Mouse (Mus musculus): ENCODE measurements around the gene Trim40. TPM values are rescaled to one million over a fixed set of nuclear protein-coding genes. Genes with fewer than 3 reads are reported as not detected.

Trim40 gene
- polyA plus RNA-seq, 1 experiment, result 0.13 TPM

DNA sequence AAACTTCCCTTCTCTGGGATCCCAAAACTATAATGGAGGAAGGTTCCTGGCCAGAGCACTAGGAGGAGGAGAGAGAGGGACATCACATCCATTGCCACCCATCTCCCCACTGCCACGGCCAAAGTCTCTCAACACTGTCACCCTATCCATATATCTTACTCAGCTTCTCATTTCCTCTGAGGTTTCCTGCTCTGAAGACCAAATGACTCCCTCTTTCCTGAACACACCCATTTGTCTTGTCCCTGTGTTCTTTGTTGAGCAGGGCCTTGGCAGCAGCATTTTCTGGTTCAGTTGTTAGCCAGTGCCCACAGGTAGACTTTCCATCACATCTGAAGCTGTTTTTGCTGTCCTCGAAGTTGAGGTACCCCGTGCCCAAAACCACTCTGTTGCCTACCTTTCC lies 31.7 kb downstream of the Trim40 start:
- Histone ChIP-seq H3K36me3 (ENCODE audit: control insufficient read depth, insufficient read depth, low read length) (peaks cover 4% of the 10 kb centered on the region), H3K27me3 (replicated peaks; ENCODE audit: control insufficient read depth, insufficient read depth, low read length) (no peaks in the 10 kb centered on the region), H3K27ac (ENCODE audit: insufficient read depth, low read depth, low read length) (no peak overlapping the region), H3K4me3 (ENCODE audit: insufficient read depth, low read depth, low read length) (no peak overlapping the region), H3K4me1 (ENCODE audit: control insufficient read depth, insufficient read depth, low read length) (0 out of 2 replicates have a peak, but pooled peaks cover 4% of the 10 kb centered on the region)
- 90% methylated on average over 3 of the region's 3 CpGs for WGBS
- TF ChIP-seq CTCF (conservative IDR thresholded peaks at IDR 0.05; ENCODE audit: insufficient read depth, insufficient read length, low read depth, low read length) (no peak), POLR2A (IDR thresholded peaks at IDR 0.05; ENCODE audit: low read depth, low read length) (no peak)
- DNase-seq, result no peak

DNA sequence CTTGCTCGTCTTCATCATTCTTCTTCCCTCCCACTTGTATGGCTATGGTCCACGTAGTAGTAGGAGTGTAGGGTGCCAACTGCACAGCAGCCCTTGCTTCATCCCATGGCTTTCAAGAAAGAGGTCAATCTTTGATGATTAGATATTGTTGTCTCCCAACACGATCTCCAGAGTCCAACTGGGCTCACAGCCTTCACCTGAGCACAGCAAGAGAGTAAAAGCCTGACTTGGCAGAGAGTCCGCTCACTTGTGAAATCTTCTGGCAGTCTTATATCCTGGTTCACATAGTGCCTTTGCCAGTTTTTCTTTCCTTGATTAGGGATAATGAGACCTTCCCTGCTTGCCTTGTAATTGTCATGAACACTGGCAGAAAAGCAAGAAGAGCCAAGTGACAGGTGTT lies 33.7 kb downstream of the Trim40 start:
- WGBS, result 92% methylated on average over 4 of the region's 4 CpGs
- Histone ChIP-seq H3K36me3 (ENCODE audit: control insufficient read depth, insufficient read depth, low read length) (peaks cover 6% of the 10 kb centered on the region), H3K27me3 (replicated peaks; ENCODE audit: control insufficient read depth, insufficient read depth, low read length) (no peaks in the 10 kb centered on the region), H3K4me1 (ENCODE audit: control insufficient read depth, insufficient read depth, low read length) (0 out of 2 replicates have a peak, but pooled peaks cover 2% of the 10 kb centered on the region), H3K4me3 (ENCODE audit: insufficient read depth, low read depth, low read length) (no peak overlapping the region), H3K27ac (ENCODE audit: insufficient read depth, low read depth, low read length) (no peak overlapping the region)
- no peak for DNase-seq
- no peak for TF ChIP-seq CTCF (conservative IDR thresholded peaks at IDR 0.05; ENCODE audit: insufficient read depth, insufficient read length, low read depth, low read length)
- no peak for TF ChIP-seq POLR2A (IDR thresholded peaks at IDR 0.05; ENCODE audit: low read depth, low read length)

DNA sequence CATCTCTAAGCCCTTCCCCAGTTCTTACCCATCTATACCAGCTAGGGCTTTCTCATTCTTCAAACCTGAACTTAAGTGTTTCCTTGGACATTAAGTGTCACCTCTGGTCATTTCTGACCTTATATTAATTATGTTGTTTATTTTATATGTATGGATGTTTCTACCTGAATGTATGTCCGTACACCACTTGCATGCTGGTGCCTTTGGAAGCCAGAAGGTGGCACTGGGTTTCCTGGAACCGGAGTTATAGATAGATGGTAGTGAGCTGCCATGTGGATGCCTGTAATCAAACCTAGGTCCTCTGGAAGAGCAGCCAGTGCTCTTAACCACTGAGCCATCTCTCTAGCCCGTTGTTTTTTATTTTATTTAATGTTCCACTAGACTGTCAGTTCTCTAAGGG lies 34.4 kb downstream of the Trim40 start:
- peaks cover 6% of the 10 kb centered on the region for H3K36me3 ChIP-seq (ENCODE audit: control insufficient read depth, insufficient read depth, low read length)
- TF ChIP-seq CTCF (conservative IDR thresholded peaks at IDR 0.05; ENCODE audit: insufficient read depth, insufficient read length, low read depth, low read length), result no peak
- TF ChIP-seq POLR2A (IDR thresholded peaks at IDR 0.05; ENCODE audit: low read depth, low read length), result no peak
- no peaks in the 10 kb centered on the region for H3K4me1 ChIP-seq (ENCODE audit: control insufficient read depth, insufficient read depth, low read length)
- no peaks in the 10 kb centered on the region for H3K27me3 ChIP-seq (replicated peaks; ENCODE audit: control insufficient read depth, insufficient read depth, low read length)
- 95% methylated on average over 3 of the region's 3 CpGs for WGBS
- no peak overlapping the region for H3K27ac ChIP-seq (ENCODE audit: insufficient read depth, low read depth, low read length)
- DNase-seq, result no peak
- H3K4me3 ChIP-seq (ENCODE audit: insufficient read depth, low read depth, low read length), result no peak overlapping the region

DNA sequence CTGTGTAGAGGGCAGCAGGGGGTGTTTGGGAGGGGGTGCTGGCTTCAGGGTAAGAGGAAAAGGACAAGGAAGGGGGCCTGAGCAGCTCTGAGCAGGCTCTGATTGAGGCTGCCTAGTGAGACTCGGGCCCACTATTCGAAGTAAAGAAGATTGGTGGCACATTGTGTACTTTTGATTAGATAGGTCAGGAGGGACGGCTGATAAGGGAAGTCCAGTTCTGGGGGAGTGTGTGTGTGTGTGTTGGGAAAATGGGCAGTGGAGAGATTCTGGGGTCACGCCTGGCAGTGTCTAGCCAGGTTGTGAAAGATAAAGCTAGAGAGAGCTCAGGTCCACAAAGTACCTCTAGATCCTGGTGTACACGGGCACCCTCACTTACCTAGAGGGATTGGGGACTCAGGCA lies 38.3 kb downstream of the Trim40 start:
- Histone ChIP-seq H3K4me3 (ENCODE audit: insufficient read depth, low read depth, low read length) (no peak overlapping the region), H3K27ac (ENCODE audit: insufficient read depth, low read depth, low read length) (no peak overlapping the region), H3K36me3 (ENCODE audit: control insufficient read depth, insufficient read depth, low read length) (peaks cover 5% of the 10 kb centered on the region; the same call in 1 of the 2 replicates), H3K27me3 (replicated peaks; ENCODE audit: control insufficient read depth, insufficient read depth, low read length) (no peaks in the 10 kb centered on the region), H3K4me1 (ENCODE audit: control insufficient read depth, insufficient read depth, low read length) (no peaks in the 10 kb centered on the region)
- TF ChIP-seq POLR2A (IDR thresholded peaks at IDR 0.05; ENCODE audit: low read depth, low read length), result no peak
- no peak for TF ChIP-seq CTCF (conservative IDR thresholded peaks at IDR 0.05; ENCODE audit: insufficient read depth, insufficient read length, low read depth, low read length)
- no peak for DNase-seq
- 86% methylated on average over 5 of the region's 5 CpGs for WGBS

DNA sequence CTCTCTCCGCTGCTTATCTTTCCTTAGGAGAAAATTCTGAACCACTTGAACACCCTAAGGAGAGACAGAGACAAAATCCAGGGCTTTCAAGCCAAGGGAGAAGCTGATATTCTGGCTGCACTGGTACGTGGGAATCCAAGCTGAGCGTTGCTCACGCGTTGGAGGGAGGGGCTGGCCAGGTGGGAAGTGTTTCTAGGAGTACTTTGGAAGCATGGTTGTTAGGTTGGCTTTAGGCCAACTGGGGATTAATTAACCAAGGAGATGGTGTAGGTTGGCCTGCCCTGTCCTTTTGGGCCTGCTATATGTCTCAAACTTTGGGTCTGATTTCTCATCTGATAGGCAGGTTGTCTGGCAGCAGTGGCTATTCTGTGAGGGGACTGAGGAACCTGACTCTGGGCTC lies 38.7 kb downstream of the Trim40 start:
- TF ChIP-seq POLR2A (IDR thresholded peaks at IDR 0.05; ENCODE audit: low read depth, low read length) (no peak), CTCF (conservative IDR thresholded peaks at IDR 0.05; ENCODE audit: insufficient read depth, insufficient read length, low read depth, low read length) (no peak)
- Histone ChIP-seq H3K27ac (ENCODE audit: insufficient read depth, low read depth, low read length) (no peak overlapping the region), H3K4me3 (ENCODE audit: insufficient read depth, low read depth, low read length) (no peak overlapping the region), H3K4me1 (ENCODE audit: control insufficient read depth, insufficient read depth, low read length) (no peaks in the 10 kb centered on the region), H3K27me3 (replicated peaks; ENCODE audit: control insufficient read depth, insufficient read depth, low read length) (no peaks in the 10 kb centered on the region), H3K36me3 (ENCODE audit: control insufficient read depth, insufficient read depth, low read length) (peaks cover 4% of the 10 kb centered on the region; the same call in 1 of the 2 replicates)
- WGBS, result 64% methylated on average over 5 of the region's 5 CpGs
- DNase-seq, result no peak

DNA sequence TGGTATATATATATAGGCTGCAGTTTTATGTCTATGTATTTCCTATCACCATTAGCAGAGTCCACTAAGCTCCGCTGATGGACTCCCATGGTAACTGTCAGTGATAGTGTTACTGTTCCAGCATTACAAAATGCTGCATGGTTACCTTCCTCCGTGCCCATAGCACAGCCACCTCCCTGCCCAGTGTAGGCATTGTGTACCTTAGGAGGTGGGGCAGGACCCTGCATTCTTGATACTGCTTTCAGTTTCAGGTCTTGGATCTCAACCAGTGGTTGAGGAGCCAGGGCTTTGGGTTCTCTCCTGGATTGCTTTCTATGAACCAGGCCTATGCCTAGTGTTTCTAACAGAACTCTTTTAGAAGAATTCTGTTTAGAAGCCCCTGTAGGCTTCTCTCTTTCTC lies 39.9 kb downstream of the Trim40 start:
- peaks cover 3% of the 10 kb centered on the region; the same call in 1 of the 2 replicates for H3K36me3 ChIP-seq (ENCODE audit: control insufficient read depth, insufficient read depth, low read length)
- no peak for TF ChIP-seq CTCF (conservative IDR thresholded peaks at IDR 0.05; ENCODE audit: insufficient read depth, insufficient read length, low read depth, low read length)
- no peak for TF ChIP-seq POLR2A (IDR thresholded peaks at IDR 0.05; ENCODE audit: low read depth, low read length)
- H3K27me3 ChIP-seq (replicated peaks; ENCODE audit: control insufficient read depth, insufficient read depth, low read length), result no peaks in the 10 kb centered on the region
- WGBS, result 90% methylated on average over 2 of the region's 2 CpGs
- H3K27ac ChIP-seq (ENCODE audit: insufficient read depth, low read depth, low read length), result no peak overlapping the region
- DNase-seq, result no peak
- H3K4me1 ChIP-seq (ENCODE audit: control insufficient read depth, insufficient read depth, low read length), result no peaks in the 10 kb centered on the region
- no peak overlapping the region for H3K4me3 ChIP-seq (ENCODE audit: insufficient read depth, low read depth, low read length)

DNA sequence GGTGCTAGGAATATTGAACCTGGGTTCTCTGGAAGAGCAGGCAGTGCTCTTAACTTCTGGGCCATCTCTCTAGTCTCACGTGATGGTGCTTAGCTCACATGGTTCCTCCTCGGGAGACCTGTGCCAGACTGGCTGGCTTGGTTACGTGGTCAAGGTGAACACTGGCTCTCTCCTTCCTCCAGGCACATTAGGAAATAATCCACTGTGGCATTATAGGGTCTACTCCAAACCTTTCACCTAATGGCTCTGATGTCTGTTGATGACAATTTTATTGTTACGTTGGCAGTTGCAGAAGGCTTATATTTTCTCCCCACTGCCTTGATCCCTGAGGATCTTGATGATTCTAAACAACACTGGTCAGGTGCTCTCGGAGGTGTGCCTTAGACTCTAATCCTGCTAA lies 41.0 kb downstream of the Trim40 start:
- TF ChIP-seq CTCF (conservative IDR thresholded peaks at IDR 0.05; ENCODE audit: insufficient read depth, insufficient read length, low read depth, low read length) (no peak), POLR2A (IDR thresholded peaks at IDR 0.05; ENCODE audit: low read depth, low read length) (no peak)
- 62% methylated on average over 5 of the region's 5 CpGs for WGBS
- Histone ChIP-seq H3K4me3 (ENCODE audit: insufficient read depth, low read depth, low read length) (no peak overlapping the region), H3K36me3 (ENCODE audit: control insufficient read depth, insufficient read depth, low read length) (peaks cover 3% of the 10 kb centered on the region; the same call in 1 of the 2 replicates), H3K4me1 (ENCODE audit: control insufficient read depth, insufficient read depth, low read length) (peaks cover 7% of the 10 kb centered on the region; the same call in 1 of the 2 replicates), H3K27me3 (replicated peaks; ENCODE audit: control insufficient read depth, insufficient read depth, low read length) (no peaks in the 10 kb centered on the region), H3K27ac (ENCODE audit: insufficient read depth, low read depth, low read length) (no peak overlapping the region)
- DNase-seq, result no peak

Data from kidney, adult 2 months (tissue).